Mouse (Mus musculus): ENCODE results near the gene Wfdc13. TPM values are rescaled to one million over a fixed set of nuclear protein-coding genes. Genes with fewer than 3 reads are reported as not detected.

Wfdc13 gene
- polyA plus RNA-seq, 1 experiment from 2014 or later, result not detected

GRCm38 (mm10) chr2:164723276-164723675, 38.4 kb downstream of the Wfdc13 start:
- H3K27me3 ChIP-seq, result peaks cover 5% of the 10 kb centered on the region; the same call in 1 of the 2 replicates
- H3K4me3 ChIP-seq, result no peak overlapping the region
- no peak overlapping the region for H3K27ac ChIP-seq
- H3K36me3 ChIP-seq, result no peaks in the 10 kb centered on the region
- 68% methylated on average over 4 of the region's 4 CpGs for WGBS
- ATAC-seq (ENCODE audit: insufficient number of reproducible peaks, insufficient read depth, low FRiP score, low TSS enrichment, low read depth), result no peak
- H3K4me1 ChIP-seq, result no peaks in the 10 kb centered on the region
- no peak overlapping the region for H3K4me2 ChIP-seq
- no peak overlapping the region for H3K9ac ChIP-seq
- H3K9me3 ChIP-seq, result no peaks in the 10 kb centered on the region

- Histone ChIP-seq H3K36me3 (no peaks in the 10 kb centered on the region), H3K4me1 (no peaks in the 10 kb centered on the region), H3K27me3 (peaks cover 5% of the 10 kb centered on the region; the same call in 1 of the 2 replicates), H3K4me3 (no peak overlapping the region), H3K27ac (no peak overlapping the region), H3K9me3 (no peaks in the 10 kb centered on the region), H3K9ac (no peak overlapping the region), H3K4me2 (no peak overlapping the region)
- ATAC-seq (ENCODE audit: insufficient number of reproducible peaks, insufficient read depth, low FRiP score, low TSS enrichment, low read depth), result no peak
- 18% methylated on average over 6 of the region's 6 CpGs for WGBS
Observed at GRCm38 (mm10) chr2:164725895-164726619, 41.1 kb downstream of the Wfdc13 start.

DNA sequence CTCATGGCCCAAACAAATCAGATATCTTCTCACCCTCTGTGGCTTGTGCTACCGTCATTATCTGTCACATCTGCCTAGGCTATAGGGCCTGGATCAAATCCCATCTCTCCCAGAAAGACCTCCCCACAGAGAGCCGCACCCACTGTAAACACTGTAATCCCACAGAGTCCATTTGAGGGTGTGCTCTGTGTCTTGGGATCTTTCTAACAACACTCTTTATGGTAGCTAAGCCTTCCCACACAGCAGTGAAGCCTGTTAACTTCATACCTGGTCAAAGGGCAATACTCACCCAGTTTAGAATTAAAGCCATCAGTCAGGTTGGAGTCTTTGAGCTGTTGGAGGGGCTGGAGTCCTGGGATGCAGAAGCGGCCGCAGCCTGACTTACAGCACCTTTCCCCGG, 46.8 kb downstream of the Wfdc13 start:
- H3K4me3 ChIP-seq, result no peak overlapping the region
- no peak overlapping the region for H3K4me2 ChIP-seq
- no peak for ATAC-seq (ENCODE audit: insufficient number of reproducible peaks, insufficient read depth, low FRiP score, low TSS enrichment, low read depth)
- H3K4me1 ChIP-seq, result no peaks in the 10 kb centered on the region
- peaks cover 5% of the 10 kb centered on the region; the same call in 1 of the 2 replicates for H3K27me3 ChIP-seq
- WGBS, result 71% methylated on average over 5 of the region's 5 CpGs
- no peak overlapping the region for H3K27ac ChIP-seq
- no peaks in the 10 kb centered on the region for H3K9me3 ChIP-seq
- H3K9ac ChIP-seq, result no peak overlapping the region
- H3K36me3 ChIP-seq, result no peaks in the 10 kb centered on the region

DNA sequence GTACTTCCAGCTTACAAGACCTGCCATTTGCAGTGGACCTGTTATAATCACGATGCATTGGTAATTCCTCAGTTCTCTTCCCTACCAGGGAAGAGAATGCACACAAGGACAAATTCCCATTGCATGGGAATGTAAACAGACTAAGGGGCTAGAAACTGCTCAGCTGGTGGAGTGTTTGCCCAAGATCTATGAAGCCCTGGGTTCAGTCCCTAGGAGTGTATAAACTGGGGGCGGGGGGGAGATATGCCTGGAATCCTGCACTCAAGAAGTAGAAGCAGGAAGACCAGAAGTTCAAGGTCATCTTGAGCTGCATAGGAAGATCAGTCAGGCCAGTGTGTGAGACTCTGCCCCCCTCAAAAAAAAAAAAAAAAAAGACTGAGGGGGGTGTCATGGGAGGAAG, 48.4 kb downstream of the Wfdc13 start:
- no peaks in the 10 kb centered on the region for H3K9me3 ChIP-seq
- no peak overlapping the region for H3K4me3 ChIP-seq
- no peak overlapping the region for H3K4me2 ChIP-seq
- H3K4me1 ChIP-seq, result no peaks in the 10 kb centered on the region
- H3K27me3 ChIP-seq, result no peaks in the 10 kb centered on the region
- 94% methylated on average over 2 of the region's 2 CpGs for WGBS
- H3K9ac ChIP-seq, result no peak overlapping the region
- ATAC-seq (ENCODE audit: insufficient number of reproducible peaks, insufficient read depth, low FRiP score, low TSS enrichment, low read depth), result no peak
- no peak overlapping the region for H3K27ac ChIP-seq
- H3K36me3 ChIP-seq, result no peaks in the 10 kb centered on the region

DNA sequence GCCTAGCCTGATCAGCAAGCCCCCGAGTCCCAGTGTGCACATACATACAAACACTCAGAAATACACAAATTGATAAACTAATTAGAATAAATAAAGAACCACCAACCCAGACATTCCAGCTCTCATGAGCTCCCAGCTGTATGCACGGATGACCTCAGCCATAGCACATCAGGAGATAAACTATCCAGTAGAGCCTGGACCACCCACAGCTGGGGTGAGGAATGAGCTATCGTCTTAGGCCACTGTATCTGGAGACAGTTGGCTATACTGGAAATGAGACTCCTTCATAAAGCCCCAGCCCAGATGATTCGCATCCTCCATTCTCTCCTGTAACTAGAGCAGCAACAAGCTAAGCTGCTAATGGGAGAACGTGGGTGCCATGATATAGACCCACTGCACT, 49.9 kb downstream of the Wfdc13 start:
- ATAC-seq (ENCODE audit: insufficient number of reproducible peaks, insufficient read depth, low FRiP score, low TSS enrichment, low read depth), result no peak
- WGBS, result 79% methylated on average over 5 of the region's 5 CpGs
- Histone ChIP-seq H3K9ac (no peak overlapping the region), H3K36me3 (no peaks in the 10 kb centered on the region), H3K27me3 (no peaks in the 10 kb centered on the region), H3K4me3 (no peak overlapping the region), H3K4me2 (no peak overlapping the region), H3K27ac (no peak overlapping the region), H3K4me1 (no peaks in the 10 kb centered on the region), H3K9me3 (no peaks in the 10 kb centered on the region)

DNA sequence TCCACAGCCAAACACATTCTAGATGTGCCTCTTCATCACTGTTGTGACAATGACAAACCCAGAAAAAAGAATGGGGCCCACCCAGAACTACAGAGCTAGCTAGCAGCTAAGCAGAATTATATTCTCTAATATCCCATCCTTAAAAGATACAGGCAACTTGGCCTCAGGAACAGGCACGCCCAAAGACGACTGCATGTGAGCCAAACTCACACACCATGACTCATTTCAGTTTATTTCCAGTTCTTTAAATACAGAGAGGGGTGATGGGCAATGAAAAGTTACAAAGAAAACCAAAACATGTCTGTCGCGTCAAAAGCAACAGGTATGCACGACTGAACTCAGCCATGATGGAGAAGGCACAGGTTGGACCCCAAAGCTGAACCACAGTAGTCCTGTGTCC, 50.5 kb downstream of the Wfdc13 start:
- no peak for ATAC-seq (ENCODE audit: insufficient number of reproducible peaks, insufficient read depth, low FRiP score, low TSS enrichment, low read depth)
- Histone ChIP-seq H3K36me3 (no peaks in the 10 kb centered on the region), H3K9ac (no peak overlapping the region), H3K27ac (no peak overlapping the region), H3K9me3 (no peaks in the 10 kb centered on the region), H3K4me3 (no peak overlapping the region), H3K4me2 (no peak overlapping the region), H3K4me1 (no peaks in the 10 kb centered on the region), H3K27me3 (no peaks in the 10 kb centered on the region)
- WGBS, result 89% methylated on average over 5 of the region's 5 CpGs

Other genes starting within 250 kb of the Wfdc13 start
- gene Sdc4, start 241.2 kb upstream of the Wfdc13 start, polyA plus RNA-seq (2015; fragmentation: Nextera tagmentation; extraction: Ambion mirVana), result 81.5 and 87.8 TPM in 2 replicates
- 56.0 and 65.9 TPM in 2 replicates for gene Sys1, start 228.1 kb upstream of the Wfdc13 start, polyA plus RNA-seq (2015; fragmentation: Nextera tagmentation; extraction: Ambion mirVana)
- gene Gm20458, start 224.1 kb upstream of the Wfdc13 start, polyA plus RNA-seq (2015; fragmentation: Nextera tagmentation; extraction: Ambion mirVana), result 7.7 and 8.3 TPM in 2 replicates
- not detected in 2 replicates for gene Trp53tg5, start 211.4 kb upstream of the Wfdc13 start, polyA plus RNA-seq (2015; fragmentation: Nextera tagmentation; extraction: Ambion mirVana)
- gene Dbndd2, start 199.0 kb upstream of the Wfdc13 start, polyA plus RNA-seq (2015; fragmentation: Nextera tagmentation; extraction: Ambion mirVana), result 2.1 and 3.0 TPM in 2 replicates
- 49.6 and 52.6 TPM in 2 replicates for gene Pigt, start 187.6 kb upstream of the Wfdc13 start, polyA plus RNA-seq (2015; fragmentation: Nextera tagmentation; extraction: Ambion mirVana)
- 46.5 and 53.4 TPM in 2 replicates for gene Wfdc2, start 122.7 kb upstream of the Wfdc13 start, polyA plus RNA-seq (2015; fragmentation: Nextera tagmentation; extraction: Ambion mirVana)
- not detected in 2 replicates for gene Spint3, start 111.6 kb upstream of the Wfdc13 start, polyA plus RNA-seq (2015; fragmentation: Nextera tagmentation; extraction: Ambion mirVana)
- gene Wfdc6a, start 99.7 kb upstream of the Wfdc13 start, polyA plus RNA-seq (2015; fragmentation: Nextera tagmentation; extraction: Ambion mirVana), result 0.80 TPM in 1 of 2 replicates, not detected in the other
- not detected in 2 replicates for gene Eppin, start 91.5 kb upstream of the Wfdc13 start, polyA plus RNA-seq (2015; fragmentation: Nextera tagmentation; extraction: Ambion mirVana)
- gene Wfdc6b, start 71.6 kb upstream of the Wfdc13 start, polyA plus RNA-seq (2015; fragmentation: Nextera tagmentation; extraction: Ambion mirVana), result not detected in 2 replicates
- gene Wfdc8, start 71.5 kb upstream of the Wfdc13 start, polyA plus RNA-seq (2015; fragmentation: Nextera tagmentation; extraction: Ambion mirVana), result not detected in 2 replicates
- not detected in 2 replicates for gene Wfdc16, start 46.3 kb upstream of the Wfdc13 start, polyA plus RNA-seq (2015; fragmentation: Nextera tagmentation; extraction: Ambion mirVana)
- gene Wfdc10, start 29.1 kb upstream of the Wfdc13 start, polyA plus RNA-seq (2015; fragmentation: Nextera tagmentation; extraction: Ambion mirVana), result 0.89 TPM in 1 of 2 replicates, not detected in the other
- gene Wfdc9, start 28.5 kb upstream of the Wfdc13 start, polyA plus RNA-seq (2015; fragmentation: Nextera tagmentation; extraction: Ambion mirVana), result not detected in 2 replicates
- not detected in 2 replicates for gene Wfdc11, start 11.0 kb upstream of the Wfdc13 start, polyA plus RNA-seq (2015; fragmentation: Nextera tagmentation; extraction: Ambion mirVana)
- gene Spint4, start 13.4 kb downstream of the Wfdc13 start, polyA plus RNA-seq (2015; fragmentation: Nextera tagmentation; extraction: Ambion mirVana), result not detected in 2 replicates
- not detected in 2 replicates for gene Spint5, start 30.2 kb downstream of the Wfdc13 start, polyA plus RNA-seq (2015; fragmentation: Nextera tagmentation; extraction: Ambion mirVana)
- gene Wfdc3, start 60.8 kb downstream of the Wfdc13 start, polyA plus RNA-seq (2015; fragmentation: Nextera tagmentation; extraction: Ambion mirVana), result 0.58 and 0.93 TPM in 2 replicates
- 79.6 and 83.1 TPM in 2 replicates for gene Dnttip1, start 60.9 kb downstream of the Wfdc13 start, polyA plus RNA-seq (2015; fragmentation: Nextera tagmentation; extraction: Ambion mirVana)
- 410 and 448 TPM in 2 replicates for gene Ube2c, start 84.8 kb downstream of the Wfdc13 start, polyA plus RNA-seq (2015; fragmentation: Nextera tagmentation; extraction: Ambion mirVana)
- 16.7 and 17.2 TPM in 2 replicates for gene Tnnc2, start 94.9 kb downstream of the Wfdc13 start, polyA plus RNA-seq (2015; fragmentation: Nextera tagmentation; extraction: Ambion mirVana)
- 23.4 and 25.0 TPM in 2 replicates for gene Snx21, start 100.7 kb downstream of the Wfdc13 start, polyA plus RNA-seq (2015; fragmentation: Nextera tagmentation; extraction: Ambion mirVana)
- 18.4 and 19.5 TPM in 2 replicates for gene Acot8, start 119.8 kb downstream of the Wfdc13 start, polyA plus RNA-seq (2015; fragmentation: Nextera tagmentation; extraction: Ambion mirVana)
- gene Zswim3, start 120.0 kb downstream of the Wfdc13 start, polyA plus RNA-seq (2015; fragmentation: Nextera tagmentation; extraction: Ambion mirVana), result 7.0 and 7.9 TPM in 2 replicates
- gene Zswim1, start 137.6 kb downstream of the Wfdc13 start, polyA plus RNA-seq (2015; fragmentation: Nextera tagmentation; extraction: Ambion mirVana), result 17.7 and 20.3 TPM in 2 replicates
- gene Spata25, start 143.4 kb downstream of the Wfdc13 start, polyA plus RNA-seq (2015; fragmentation: Nextera tagmentation; extraction: Ambion mirVana), result not detected in 2 replicates
- 129 and 139 TPM in 2 replicates for gene Ctsa, start 147.8 kb downstream of the Wfdc13 start, polyA plus RNA-seq (2015; fragmentation: Nextera tagmentation; extraction: Ambion mirVana)
- 8.4 and 9.0 TPM in 2 replicates for gene Neurl2, start 148.3 kb downstream of the Wfdc13 start, polyA plus RNA-seq (2015; fragmentation: Nextera tagmentation; extraction: Ambion mirVana)
- gene Pltp, start 172.6 kb downstream of the Wfdc13 start, polyA plus RNA-seq (2015; fragmentation: Nextera tagmentation; extraction: Ambion mirVana), result 67.4 and 69.8 TPM in 2 replicates
- gene Pcif1, start 194.2 kb downstream of the Wfdc13 start, polyA plus RNA-seq (2015; fragmentation: Nextera tagmentation; extraction: Ambion mirVana), result 78.4 and 78.8 TPM in 2 replicates
- 15.5 and 16.1 TPM in 2 replicates for gene Zfp335, start 226.7 kb downstream of the Wfdc13 start, polyA plus RNA-seq (2015; fragmentation: Nextera tagmentation; extraction: Ambion mirVana)